Mouse (Mus musculus): ENCODE measurements around the gene Sipa1l3.

The Sipa1l3 gene

GRCm38 (mm10) chr7:29305263-29305988 is 213.0 kb downstream of the Sipa1l3 start:
- DNase-seq (ENCODE audit: low read depth, low spot score) = no peak

- DNase-seq (ENCODE audit: low read depth, low spot score) = no peak
Observed at GRCm38 (mm10) chr7:29304463-29305262, 213.8 kb downstream of the Sipa1l3 start.

DNA sequence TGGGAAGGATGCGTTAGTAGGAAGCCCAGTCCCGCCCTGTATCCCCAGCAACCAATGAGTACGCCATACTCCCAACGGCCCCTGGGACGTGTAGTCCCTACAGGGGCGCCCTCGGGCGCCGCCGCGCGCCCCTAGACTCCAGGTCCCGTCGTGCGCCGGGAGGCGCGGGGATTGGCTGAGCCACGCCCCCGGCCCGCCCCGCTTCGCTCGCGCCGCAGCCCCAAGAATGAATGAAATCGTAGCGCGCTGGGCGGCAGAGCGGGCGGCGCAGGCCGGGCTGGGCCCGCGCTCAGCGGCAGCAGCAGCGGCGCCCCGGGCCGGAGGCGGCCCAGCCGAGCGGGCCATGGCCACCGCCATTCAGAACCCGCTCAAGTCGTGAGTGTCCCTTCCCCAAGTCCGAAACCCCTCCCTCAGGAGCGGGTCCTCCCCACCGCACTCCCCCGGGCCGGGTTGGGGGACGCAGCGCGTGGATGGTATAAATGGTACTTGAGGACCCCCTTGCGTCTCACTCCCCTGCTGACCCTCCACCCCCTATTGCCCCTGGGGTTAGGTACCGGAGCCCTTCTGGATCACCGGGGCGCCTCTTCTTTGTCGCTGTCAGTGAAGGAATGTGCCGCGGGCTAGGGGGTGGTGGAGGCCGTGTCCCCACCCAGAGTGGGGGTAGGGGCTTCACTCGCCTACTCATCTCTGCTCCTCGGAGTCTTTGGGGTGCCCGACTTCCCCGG is 214.5 kb downstream of the Sipa1l3 start, which contains the start of gene Dpf1:
Gene Dpf1 (plus strand): TSS at position 214 of the 725 bp plus-strand sequence.
- DNase-seq (ENCODE audit: low read depth, low spot score) = peak; percentile 93

DNA sequence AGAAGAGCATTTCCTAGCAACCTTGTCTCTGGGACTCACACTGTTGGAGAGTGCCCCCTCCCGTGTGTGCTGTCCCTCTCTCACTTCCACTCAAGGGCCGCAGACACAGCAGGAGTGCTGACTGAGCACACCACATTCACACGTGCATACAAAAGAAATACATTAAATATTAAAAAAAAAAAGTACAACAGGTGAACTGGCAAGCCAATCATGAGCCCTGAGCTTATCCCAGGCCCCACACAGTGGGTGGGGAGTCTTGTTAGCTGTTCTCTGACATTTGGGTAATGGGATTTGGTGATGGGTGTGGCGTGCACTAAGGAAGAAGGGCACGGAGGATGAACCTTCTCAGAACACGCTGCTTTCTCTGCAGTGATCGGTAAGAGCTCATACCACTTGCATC is 215.8 kb downstream of the Sipa1l3 start:
- DNase-seq (ENCODE audit: low read depth, low spot score) = no peak

- no peak for DNase-seq (ENCODE audit: low read depth, low spot score)
Observed at GRCm38 (mm10) chr7:29301127-29301566, 217.3 kb downstream of the Sipa1l3 start.

DNA sequence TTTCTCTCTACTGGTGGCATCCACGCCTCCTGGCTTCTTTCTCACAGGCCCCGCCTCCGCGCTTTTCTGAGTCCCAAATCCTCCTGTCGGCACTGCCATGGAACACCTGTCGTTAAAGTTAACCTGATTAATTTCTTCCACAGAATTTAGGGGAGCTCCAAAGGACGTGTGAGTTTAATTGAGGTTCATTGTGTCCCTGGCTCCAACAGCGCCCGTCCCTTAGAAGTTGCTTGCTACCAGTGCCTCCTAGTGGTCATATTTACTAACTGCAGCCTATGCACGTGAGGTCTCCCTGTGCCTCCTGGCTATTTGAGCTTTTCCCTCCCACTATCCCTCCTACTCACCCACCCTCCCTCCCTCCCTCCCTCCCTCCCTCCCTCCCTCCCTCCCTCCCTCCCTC is 221.4 kb downstream of the Sipa1l3 start:
- no peak for DNase-seq (ENCODE audit: low read depth, low spot score)

GRCm38 (mm10) chr7:29295861-29296647 is 222.4 kb downstream of the Sipa1l3 start:
- no peak for DNase-seq (ENCODE audit: low read depth, low spot score)

DNA sequence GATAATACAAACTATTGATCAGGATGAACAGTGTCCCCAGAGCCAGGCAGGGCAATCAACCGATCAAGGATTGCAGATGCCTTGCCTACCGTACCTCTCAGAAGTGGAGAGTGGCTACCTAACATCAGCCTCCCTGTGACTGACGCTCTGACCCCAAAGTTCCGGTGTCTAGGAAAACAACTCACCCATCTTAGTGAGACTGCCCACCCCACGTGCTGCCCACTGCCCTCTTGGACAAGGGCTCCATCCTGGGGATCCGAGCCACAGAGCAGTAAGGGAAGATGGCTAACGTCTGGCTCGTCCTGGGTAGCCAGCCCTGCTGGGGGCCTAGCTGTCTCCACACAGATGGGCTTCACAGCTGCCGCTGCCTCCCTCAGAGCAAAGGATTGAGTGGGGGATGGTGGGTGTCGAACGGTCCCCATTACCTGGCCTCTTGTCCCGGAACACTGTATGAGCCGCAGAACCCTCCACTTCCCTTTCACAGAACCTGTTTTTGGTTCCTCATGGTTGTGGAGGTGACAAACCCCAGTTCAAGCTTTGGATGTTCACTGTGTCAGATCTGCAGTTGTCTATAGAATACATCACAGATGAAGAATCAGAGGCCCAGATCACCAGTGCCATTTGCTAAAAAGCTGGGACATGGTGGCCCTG is 224.2 kb downstream of the Sipa1l3 start:
- DNase-seq (ENCODE audit: low read depth, low spot score) = no peak

DNA sequence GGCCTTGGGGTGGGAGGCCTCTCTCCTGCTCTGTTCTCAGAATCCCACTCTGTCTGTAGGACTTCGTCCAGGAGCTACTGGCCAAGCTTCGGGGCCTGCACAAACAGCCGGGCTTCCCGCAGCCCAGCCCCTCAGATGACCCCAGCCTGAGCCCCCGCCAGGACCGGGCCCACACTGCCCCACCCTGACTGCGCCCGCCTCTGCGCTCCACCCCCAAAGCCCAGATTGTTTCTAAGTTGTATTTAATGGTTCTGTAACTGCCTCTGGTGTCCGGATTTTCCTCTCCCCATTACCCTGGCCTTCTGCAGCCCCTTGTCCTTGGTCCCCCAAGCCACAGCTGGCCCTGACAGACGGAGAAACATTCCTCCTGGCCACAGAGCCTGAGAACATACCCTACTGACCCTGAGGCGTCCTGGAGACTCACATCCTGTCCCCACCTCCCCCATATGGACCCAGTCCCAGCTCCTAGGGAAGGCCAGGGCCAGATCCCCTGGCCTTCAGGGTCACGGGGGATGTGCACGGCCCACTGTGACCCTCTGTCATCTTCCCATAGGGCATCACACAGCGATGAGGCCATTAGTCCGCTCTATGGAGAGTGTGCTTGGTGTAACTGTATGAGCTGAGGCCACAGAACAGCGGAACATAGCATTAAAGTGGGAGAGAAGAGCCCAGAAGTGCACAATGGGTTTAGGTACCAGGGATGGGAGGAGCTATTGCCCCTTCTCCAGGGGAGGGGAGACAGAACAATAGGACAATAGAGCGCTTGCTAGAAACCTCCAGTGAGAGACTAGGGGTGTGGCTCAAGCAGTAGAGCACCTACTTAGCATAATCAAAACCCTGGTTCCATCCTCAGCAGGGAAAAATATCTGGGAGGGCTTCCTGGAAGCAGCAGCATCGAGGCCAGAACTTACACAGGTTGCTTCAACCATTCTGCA is 225.0 kb downstream of the Sipa1l3 start:
- no peak for DNase-seq (ENCODE audit: low read depth, low spot score)

- DNase-seq (ENCODE audit: low read depth, low spot score) = no peak
Observed at GRCm38 (mm10) chr7:29292458-29293098, 225.9 kb downstream of the Sipa1l3 start.

GRCm38 (mm10) chr7:29291616-29292457 is 226.6 kb downstream of the Sipa1l3 start:
- no peak for DNase-seq (ENCODE audit: low read depth, low spot score)

GRCm38 (mm10) chr7:29290691-29291485 is 227.6 kb downstream of the Sipa1l3 start:
- no peak for DNase-seq (ENCODE audit: low read depth, low spot score)

DNA sequence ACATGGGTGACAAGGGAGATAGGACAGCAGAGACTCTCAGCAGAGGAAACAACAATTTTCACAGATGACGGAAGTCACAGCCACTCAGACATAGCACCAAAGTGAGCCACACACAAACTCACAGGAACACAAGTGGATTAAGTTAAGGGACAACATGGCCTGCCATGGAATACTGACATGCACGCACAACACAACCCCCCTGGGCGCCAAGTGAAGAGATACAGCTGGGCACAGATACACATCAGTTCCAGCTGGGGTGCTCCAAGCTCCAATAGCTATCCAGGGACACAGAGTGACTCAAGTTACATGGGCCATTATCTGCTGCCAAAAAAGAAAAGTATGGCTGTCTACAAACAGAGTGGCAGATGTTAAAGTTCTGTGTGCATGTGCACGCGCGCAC is 228.6 kb downstream of the Sipa1l3 start:
- DNase-seq (ENCODE audit: low read depth, low spot score) = no peak

- no peak for DNase-seq (ENCODE audit: low read depth, low spot score)
Observed at GRCm38 (mm10) chr7:29288942-29289638, 229.4 kb downstream of the Sipa1l3 start, which contains the start of gene Ppp1r14a. Gene Ppp1r14a (plus strand): TSS chr7:29289308.

DNA sequence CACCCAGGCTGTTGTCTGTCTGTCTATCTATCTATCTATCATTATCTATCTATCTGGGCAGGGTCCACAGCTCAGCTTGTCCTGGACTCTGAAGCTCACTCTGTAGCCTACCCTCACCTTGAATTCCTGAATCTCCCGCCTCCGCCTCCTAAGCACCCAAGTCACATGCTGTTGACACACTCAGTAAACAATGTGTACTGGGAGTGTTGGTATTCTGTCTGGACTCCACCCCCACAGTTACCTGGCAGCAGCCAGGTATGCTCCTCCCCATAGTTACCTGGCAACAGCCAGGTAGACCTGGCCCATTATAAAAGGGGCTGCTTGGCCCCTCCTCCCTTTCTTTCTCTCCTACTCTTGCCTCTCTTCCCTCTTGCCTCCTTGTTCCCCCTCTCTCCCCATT is 230.4 kb downstream of the Sipa1l3 start:
- DNase-seq (ENCODE audit: low read depth, low spot score) = no peak

DNA sequence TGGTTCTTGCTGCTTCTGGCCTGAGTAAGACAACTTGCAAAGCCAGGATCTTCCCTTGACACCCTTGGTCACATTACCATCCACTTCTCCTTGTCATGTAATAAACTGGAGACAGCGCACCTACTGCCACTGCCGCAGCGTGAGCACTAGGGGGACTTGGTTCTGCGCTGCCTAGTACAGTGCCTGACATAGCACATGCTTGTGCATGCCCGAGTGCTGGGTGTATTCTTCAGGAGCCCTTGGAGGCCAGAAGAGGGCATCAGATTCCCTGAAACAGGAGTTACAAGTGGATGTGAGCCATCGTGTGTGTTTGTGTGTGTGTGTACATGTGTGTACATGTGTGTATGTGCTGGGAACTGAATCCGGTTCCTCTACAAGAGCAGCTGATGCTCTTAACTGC is 231.0 kb downstream of the Sipa1l3 start:
- DNase-seq (ENCODE audit: low read depth, low spot score) = no peak

DNA sequence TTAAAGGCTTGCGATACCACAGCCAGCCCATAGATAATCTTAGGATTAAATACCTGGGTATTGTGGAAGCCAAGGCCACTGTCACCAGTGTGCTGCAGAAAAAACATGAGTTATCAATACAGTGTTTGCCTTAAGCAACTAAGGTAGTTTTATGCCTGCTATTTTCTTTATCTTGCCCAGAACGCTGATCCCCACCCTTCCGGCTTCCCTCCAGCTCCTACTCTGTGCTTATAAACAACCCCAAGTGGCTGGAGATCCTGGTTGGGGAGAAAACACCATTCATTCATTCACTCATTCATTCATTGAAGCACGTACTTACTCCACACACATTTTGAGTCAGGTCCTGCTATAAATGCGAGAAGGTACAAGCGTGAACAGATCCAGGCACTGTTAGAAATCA is 233.9 kb downstream of the Sipa1l3 start:
- DNase-seq (ENCODE audit: low read depth, low spot score) = no peak
